Mouse (Mus musculus) limb, embryonic 14.5 days (tissue): ENCODE results near the gene Pgap3. TPM values are rescaled to one million over a fixed set of nuclear protein-coding genes. Genes with fewer than 3 reads are reported as not detected.

ENCODE experiments used
- ATAC-seq: fragments of 200-750 bp; cut with Nextera tagmentation; 2 replicates; pipeline ENCODE4 v1.8.0; 2017; ENCODE audit warnings: low read depth, moderate number of reproducible peaks, moderate TSS enrichment; ENCODE audit not compliant: low FRiP score
- DNase-seq: peaks from one replicate; pipeline ENCODE4 v3.0.0-alpha.2; 2015; ENCODE audit warnings: low spot score
- H3K27ac ChIP-seq: fragments of 300-500 bp; sonication (generic); replicated peaks from 2 replicates; pipeline ENCODE4 v1.5.1; 2014; ENCODE audit warnings: low read depth, mild to moderate bottlenecking, low read length, moderate library complexity, mixed read lengths
- H3K27me3 ChIP-seq: fragments of 300-500 bp; sonication (generic); 2 replicates; pipeline ENCODE4 v1.6.1; 2014; ENCODE audit warnings: low read length, mixed read lengths; ENCODE audit not compliant: control insufficient read depth, insufficient read depth
- H3K36me3 ChIP-seq: fragments of 300-500 bp; sonication (generic); 2 replicates; pipeline ENCODE4 v1.6.1; 2014; ENCODE audit warnings: mild to moderate bottlenecking, low read length, moderate library complexity, mixed read lengths; ENCODE audit not compliant: control insufficient read depth, insufficient read depth
- H3K4me1 ChIP-seq: fragments of 300-500 bp; sonication (generic); 2 replicates; pipeline ENCODE4 v1.6.1; 2014; ENCODE audit warnings: antibody characterized with exemption, low read length, mixed read lengths; ENCODE audit not compliant: control insufficient read depth, insufficient read depth
- H3K4me2 ChIP-seq: fragments of 300-500 bp; sonication (generic); replicated peaks from 2 replicates; pipeline ENCODE4 v1.6.1; 2014; ENCODE audit warnings: low read depth, mild to moderate bottlenecking, low read length, moderate library complexity; ENCODE audit not compliant: severe bottlenecking
- H3K4me3 ChIP-seq: fragments of 300-500 bp; sonication (generic); replicated peaks from 2 replicates; pipeline ENCODE4 v1.5.1; 2014; ENCODE audit warnings: low read length
- H3K9ac ChIP-seq: fragments of 300-500 bp; sonication (generic); 2 replicates; pipeline ENCODE4 v1.6.1; 2014; ENCODE audit warnings: mild to moderate bottlenecking, low read depth, low read length, moderate library complexity; ENCODE audit not compliant: severe bottlenecking
- H3K9me3 ChIP-seq: fragments of 300-500 bp; sonication (generic); 2 replicates; pipeline ENCODE4 v1.6.1; 2016; ENCODE audit warnings: low read length; ENCODE audit not compliant: control insufficient read depth
- POLR2A ChIP-seq: fragments of 200-500 bp; IDR thresholded peaks from 2 replicates; pipeline ENCODE4 v1.8.0; 2012; ENCODE audit warnings: inconsistent platforms, mild to moderate bottlenecking, moderate library complexity, borderline replicate concordance; ENCODE audit not compliant: insufficient read depth, insufficient read length; ENCODE audit errors: extremely low read depth
- WGBS: fragments of 180-500 bp; shearing (Covaris S2); extraction: QIAGEN DNeasy Blood & Tissue Kit; methylation state at CpG from one replicate; pipeline ENCODE4 v1.1.7; 2014; 5-methylcytosine and 5-hydroxymethylcytosine counted together
- polyA plus RNA-seq, 2 experiments: library from polyadenylated mRNA; depleted of rRNA in 1 of 2; stranded (reverse) in 1 of 2; unstranded in 1 of 2; fragments of >200 nt; fragmentation: Nextera tagmentation in 1 of 2; extraction: Ambion mirVana in 1 of 2; gene quantifications; 2 replicates each; pipeline versions ENCODE4 v1.2.1 to v1.2.3; 2012 to 2014

The Pgap3 gene
- polyA plus RNA-seq, 2 experiments: 9.2 to 19.2 TPM

DNA sequence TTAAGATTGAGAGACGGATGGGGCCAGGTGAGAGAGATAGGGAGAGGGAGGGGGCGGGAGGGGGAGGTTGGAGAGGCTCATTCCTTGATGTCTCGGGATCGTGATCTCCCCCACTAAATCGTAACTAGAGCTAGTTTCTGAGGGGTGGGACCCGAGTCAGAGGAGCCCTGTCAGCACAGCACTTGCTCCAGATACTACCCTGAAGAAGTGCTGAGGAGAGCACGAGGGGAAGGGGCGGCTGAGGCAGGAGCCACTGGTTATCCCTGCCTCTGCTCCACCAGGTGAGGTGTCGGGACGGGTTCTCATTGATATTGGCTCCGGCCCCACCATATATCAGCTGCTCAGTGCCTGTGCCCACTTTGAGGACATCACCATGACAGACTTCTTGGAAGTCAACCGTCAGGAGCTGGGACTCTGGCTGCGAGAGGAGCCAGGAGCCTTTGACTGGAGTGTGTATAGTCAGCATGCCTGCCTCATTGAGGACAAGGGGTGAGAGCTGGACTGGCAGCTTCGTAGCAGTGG, 13.2 kb downstream of the Pgap3 start:
- H3K27ac ChIP-seq: no peak overlapping the region
- no peak overlapping the region for H3K4me3 ChIP-seq
- no peaks in the 10 kb centered on the region for H3K9me3 ChIP-seq
- ATAC-seq: no peak
- H3K4me2 ChIP-seq: no peak overlapping the region
- H3K4me1 ChIP-seq: no peaks in the 10 kb centered on the region; the same call in 1 of the 2 replicates
- no peaks in the 10 kb centered on the region for H3K36me3 ChIP-seq
- DNase-seq: no peak
- WGBS: 39% methylated on average over 14 of the region's 14 CpGs
- H3K9ac ChIP-seq: no peak overlapping the region
- TF ChIP-seq POLR2A: no peak
- peaks cover 42% of the 10 kb centered on the region for H3K27me3 ChIP-seq

DNA sequence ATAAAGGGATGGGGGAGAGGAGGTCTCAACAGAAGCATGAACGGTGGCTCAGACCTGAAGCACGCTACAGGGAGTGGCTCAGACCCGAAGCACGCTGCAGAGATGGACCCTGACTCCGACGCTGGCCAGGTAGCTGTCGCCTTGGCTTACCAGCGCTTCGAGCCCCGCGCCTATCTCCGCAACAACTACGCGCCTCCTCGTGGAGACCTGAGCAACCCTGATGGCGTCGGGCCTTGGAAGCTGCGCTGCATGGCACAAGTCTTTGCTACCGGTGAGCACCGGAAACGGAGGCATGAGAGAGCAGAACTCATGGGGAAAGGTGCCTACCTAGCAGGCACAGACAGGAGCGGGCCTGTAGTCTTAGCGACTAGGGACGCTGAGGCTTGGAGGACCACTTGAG, 13.7 kb downstream of the Pgap3 start:
- 11% methylated on average over 23 of the region's 24 CpGs for WGBS
- Histone ChIP-seq H3K9ac (no peak overlapping the region), H3K9me3 (no peaks in the 10 kb centered on the region), H3K27me3 (peaks cover 42% of the 10 kb centered on the region), H3K4me1 (no peaks in the 10 kb centered on the region; the same call in 1 of the 2 replicates), H3K36me3 (no peaks in the 10 kb centered on the region), H3K4me2 (no peak overlapping the region), H3K4me3 (no peak overlapping the region; the same call in 1 of the 2 replicates), H3K27ac (no peak overlapping the region)
- DNase-seq (no peak), ATAC-seq (no peak)
- no peak for TF ChIP-seq POLR2A

DNA sequence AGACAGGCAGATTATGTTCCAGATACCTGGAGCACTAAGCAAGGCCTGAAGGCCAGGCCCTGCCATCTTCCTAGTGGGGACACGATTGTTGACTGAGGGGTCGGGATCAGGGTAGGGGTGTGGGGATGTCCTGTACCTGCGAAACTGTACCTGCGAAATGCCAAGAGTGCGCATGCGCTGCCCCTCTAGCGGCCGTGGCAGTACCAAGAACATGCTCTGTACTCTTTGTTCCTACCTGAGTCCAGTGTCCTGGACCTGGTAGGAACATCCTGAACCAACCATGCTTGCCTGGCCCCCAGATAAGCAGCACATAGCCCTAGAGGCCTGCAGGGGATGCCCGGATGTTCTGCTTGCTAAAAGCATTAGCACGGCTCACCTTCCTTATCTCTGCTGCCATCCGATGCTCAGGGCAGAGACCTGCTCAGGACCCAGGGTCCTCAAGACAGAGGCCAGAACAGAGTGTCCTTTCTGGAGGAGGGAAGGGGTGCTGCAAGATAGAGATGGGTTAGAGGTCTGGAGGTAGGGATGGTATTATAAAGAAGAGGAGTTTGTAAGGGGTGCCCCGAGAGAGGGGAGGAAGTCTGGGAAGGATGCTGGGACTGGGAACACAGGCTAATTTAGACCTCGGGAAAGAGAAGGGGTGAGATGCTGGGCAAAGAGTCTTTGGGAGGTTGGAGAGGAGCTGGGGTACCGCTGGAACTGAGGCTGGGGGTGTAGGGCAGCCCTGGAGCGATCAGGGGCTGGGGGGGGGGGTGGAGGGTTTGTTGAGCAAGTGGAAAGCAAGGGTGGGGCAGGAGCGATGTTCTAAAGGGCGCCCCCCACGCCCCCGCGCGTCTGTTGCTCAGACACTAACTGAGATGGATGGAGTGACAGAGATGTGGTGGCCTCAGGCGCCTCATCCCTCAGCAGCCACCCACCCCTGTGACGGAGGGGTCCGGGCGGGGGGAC, 14.4 kb downstream of the Pgap3 start, which contains the start of gene Pnmt:
Gene Pnmt (plus strand): TSS at position 813 of the 948 bp plus-strand sequence.
- no peak within 1 kb of the TSS for H3K4me2 ChIP-seq
- no peaks in the 10 kb centered on the region; the same call in 1 of the 2 replicates for H3K4me1 ChIP-seq
- H3K36me3 ChIP-seq: no peaks in the 10 kb centered on the region
- H3K27ac ChIP-seq: no peak within 1 kb of the TSS
- H3K27me3 ChIP-seq: peaks cover 42% of the 10 kb centered on the region
- ATAC-seq (no peak), DNase-seq (no peak)
- 44% methylated on average over 24 of the region's 25 CpGs for WGBS
- H3K9me3 ChIP-seq: no peaks in the 10 kb centered on the region
- TF ChIP-seq POLR2A: no peak
- H3K4me3 ChIP-seq: no peak within 1 kb of the TSS; the same call in 1 of the 2 replicates
- no peak within 1 kb of the TSS for H3K9ac ChIP-seq

DNA sequence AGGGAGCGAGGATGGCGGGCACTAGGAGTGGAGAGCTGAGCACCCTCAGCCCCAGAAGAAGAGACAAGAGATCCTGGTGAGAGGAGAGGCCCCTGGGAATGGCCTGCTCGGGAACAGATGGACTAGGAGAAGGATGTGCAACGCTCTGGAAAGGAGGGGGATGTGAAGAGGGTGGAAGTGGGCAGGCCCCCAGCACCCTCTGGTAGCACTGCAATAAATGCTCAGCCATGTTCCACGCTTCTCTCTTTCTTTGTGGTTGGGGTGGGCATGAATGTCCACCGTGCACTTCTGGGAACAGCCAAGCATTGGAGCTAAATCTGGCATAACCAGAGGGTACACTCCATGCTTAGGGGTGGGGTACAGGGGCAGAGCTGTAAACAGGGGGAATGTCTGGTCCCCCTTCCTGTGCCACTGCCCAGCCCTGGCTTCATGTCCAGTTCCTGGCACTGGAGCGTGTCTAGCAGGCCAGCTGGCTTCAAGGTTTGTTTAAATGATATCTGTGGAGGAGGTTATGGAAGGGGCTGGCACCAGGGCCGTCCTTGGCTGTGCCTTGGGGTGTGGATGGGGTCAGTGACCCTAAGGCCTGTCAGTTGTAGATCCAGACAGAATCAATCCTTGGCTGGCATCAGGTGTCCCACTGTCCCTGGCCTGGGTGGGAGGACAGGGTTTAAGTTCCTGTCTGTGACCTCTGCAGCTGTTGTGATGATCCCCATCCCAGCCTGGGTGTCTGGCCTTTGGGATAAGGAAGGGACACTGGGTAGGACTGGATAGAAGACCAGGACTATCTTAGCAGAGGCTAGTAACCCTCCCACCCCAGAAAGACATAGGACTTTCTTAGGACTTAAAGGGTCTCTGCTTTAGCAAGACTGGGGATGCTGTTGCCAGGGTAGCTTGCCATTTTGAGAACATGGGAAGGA, 15.3 kb downstream of the Pgap3 start:
- no peak for TF ChIP-seq POLR2A
- 60% methylated on average over 8 of the region's 8 CpGs for WGBS
- Histone ChIP-seq H3K4me1 (no peaks in the 10 kb centered on the region; the same call in 1 of the 2 replicates), H3K36me3 (peaks cover 8% of the 10 kb centered on the region), H3K9ac (no peak overlapping the region), H3K27me3 (peaks cover 42% of the 10 kb centered on the region), H3K4me3 (no peak overlapping the region), H3K9me3 (no peaks in the 10 kb centered on the region), H3K27ac (no peak overlapping the region), H3K4me2 (no peak overlapping the region)
- DNase-seq: no peak
- no peak for ATAC-seq

DNA sequence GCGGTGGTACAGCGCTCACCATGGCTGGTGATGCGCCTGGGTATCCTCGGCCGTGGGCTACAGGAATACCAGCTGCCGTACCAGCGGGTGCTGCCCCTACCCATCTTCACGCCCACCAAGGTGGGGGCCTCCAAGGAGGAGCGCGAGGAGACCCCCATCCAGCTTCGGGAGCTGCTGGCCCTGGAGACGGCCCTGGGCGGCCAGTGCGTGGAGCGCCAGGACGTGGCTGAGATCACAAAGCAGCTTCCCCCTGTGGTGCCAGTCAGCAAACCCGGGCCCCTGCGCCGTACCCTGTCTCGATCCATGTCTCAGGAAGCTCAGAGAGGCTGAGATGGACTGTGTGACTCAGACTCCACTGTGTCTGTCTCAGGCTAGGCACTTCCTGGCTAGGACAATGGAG, 16.1 kb downstream of the Pgap3 start:
- DNase-seq (no peak), ATAC-seq (no peak)
- Histone ChIP-seq H3K4me3 (no peak overlapping the region), H3K27ac (no peak overlapping the region), H3K4me2 (no peak overlapping the region), H3K27me3 (peaks cover 42% of the 10 kb centered on the region), H3K9me3 (no peaks in the 10 kb centered on the region), H3K4me1 (no peaks in the 10 kb centered on the region; the same call in 1 of the 2 replicates), H3K36me3 (peaks cover 15% of the 10 kb centered on the region), H3K9ac (no peak overlapping the region)
- 70% methylated on average over 20 of the region's 20 CpGs for WGBS
- TF ChIP-seq POLR2A: no peak
